Mouse (Mus musculus) testis, postnatal 14 days (tissue): ENCODE measurements around the gene Usp10.
A peak's percentile ranks its signal among the peaks of the same experiment; 100 is the strongest.

ENCODE experiments used
- DNase-seq: peaks from one replicate; pipeline ENCODE4 v3.0.0; 2021; ENCODE audit warnings: low spot score

The Usp10 gene

GRCm38 (mm10) chr8:119960531-119961104, 50.5 kb downstream of the Usp10 start:
- no peak for DNase-seq

DNA sequence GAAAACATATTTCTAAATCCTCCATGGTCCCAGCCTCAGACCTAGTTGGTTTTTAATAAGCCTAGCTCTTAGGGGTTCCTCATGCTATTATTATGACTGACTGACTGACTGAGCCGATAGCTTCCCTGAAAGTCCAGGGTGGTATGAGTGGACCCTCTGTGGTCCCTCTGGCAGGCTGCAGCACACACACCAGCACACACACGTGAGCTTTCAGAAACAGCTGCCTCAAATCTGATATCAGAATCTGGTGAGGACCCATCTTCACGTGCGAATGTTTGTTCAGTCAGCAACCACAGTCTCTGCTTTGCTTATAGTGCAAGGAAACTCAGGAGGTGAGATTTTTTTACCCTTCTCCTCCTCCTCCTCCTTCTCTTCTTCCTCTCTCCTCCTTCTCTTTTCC, 54.7 kb downstream of the Usp10 start:
- DNase-seq: no peak

DNA sequence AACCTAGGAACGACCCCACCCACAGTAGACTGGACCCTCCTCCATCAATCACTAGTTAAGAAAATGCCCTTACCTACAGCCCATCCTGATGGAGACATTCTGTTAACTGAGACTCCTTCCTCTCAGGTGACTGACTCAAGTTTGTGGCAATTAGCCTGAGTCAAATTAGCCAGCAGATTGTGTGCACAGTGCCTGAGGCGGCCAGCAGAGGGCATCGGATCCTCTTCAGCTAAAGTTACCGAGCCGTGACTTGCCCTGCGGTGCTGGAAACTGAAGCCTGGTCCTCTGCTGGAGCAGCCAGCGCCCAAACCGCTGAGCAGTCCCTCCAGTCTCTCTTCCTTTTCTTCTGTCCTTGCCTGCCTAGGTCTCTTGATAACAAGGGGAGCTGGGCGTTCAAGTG, 57.3 kb downstream of the Usp10 start:
- no peak for DNase-seq

DNA sequence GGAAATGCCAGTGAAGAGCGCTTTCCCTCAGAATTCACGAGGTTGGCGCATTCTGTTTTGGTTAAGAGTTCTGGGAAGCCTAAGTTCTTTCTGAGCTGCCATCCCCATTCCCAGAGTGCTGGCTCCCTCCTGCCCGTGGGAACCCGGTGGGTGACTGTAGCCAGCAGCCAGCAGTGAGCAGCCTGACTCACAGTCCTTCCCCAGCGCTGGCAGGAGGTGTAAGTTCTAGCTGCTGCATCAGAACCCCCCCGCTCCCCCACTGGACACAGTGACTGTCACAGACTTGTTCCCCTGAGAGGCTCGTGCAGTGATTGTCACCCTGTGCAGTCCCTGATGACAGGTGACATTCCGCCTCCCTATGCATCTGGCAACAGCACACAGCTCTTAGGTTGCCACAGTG, 60.0 kb downstream of the Usp10 start:
- no peak for DNase-seq

GRCm38 (mm10) chr8:119972558-119972957, 62.4 kb downstream of the Usp10 start:
- no peak for DNase-seq

DNA sequence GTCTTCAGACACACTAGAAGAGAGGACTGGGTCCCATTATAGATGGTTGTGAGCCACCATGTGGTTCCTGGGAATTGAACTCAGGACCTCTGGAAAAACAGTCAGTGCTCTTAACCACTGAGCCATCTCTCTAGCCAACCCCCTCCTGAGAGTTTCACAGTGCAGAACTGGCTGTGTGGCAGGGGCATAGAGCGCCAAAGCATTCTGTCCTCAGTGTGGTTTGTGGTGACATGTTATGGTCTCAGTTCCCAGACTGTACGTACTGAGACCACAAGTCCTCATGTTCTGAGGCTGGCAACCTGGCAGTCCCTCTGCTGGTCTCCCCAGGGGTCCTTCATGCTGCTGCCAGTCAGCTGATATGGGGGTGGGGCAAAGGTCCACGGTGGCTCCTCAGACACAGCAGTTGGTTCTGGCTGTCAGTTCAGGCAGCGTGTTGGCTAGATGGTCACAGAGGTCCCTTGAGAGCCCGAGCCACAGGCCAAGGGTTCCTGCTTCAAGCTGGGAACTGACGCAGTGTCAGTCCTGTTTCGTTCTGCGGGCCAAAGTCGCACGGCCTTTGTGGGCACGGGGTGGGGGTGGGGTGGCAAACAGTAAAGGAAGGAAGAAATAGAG, 68.7 kb downstream of the Usp10 start:
- no peak for DNase-seq

GRCm38 (mm10) chr8:119981253-119981652, 71.1 kb downstream of the Usp10 start:
- no peak for DNase-seq

DNA sequence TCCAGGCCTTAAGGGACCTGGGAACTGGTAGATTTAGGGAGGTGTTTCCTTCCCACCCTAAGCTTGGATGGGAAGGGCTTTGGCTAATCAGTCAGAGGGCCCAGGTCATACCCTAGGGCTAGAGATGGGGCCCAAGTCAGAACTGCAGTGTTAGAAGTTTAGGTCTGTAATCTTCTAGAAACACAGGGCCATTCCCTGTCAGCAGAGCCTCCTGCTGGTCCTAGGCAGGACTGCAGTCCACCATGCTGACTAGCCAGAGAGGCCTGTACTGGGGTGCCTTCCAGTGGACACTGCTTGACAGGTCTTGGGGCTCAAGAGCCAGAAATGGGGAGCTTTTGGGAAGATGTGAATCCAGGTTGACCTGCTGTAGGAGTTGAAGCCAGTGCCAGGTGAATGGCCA, 73.9 kb downstream of the Usp10 start:
- DNase-seq: no peak

DNA sequence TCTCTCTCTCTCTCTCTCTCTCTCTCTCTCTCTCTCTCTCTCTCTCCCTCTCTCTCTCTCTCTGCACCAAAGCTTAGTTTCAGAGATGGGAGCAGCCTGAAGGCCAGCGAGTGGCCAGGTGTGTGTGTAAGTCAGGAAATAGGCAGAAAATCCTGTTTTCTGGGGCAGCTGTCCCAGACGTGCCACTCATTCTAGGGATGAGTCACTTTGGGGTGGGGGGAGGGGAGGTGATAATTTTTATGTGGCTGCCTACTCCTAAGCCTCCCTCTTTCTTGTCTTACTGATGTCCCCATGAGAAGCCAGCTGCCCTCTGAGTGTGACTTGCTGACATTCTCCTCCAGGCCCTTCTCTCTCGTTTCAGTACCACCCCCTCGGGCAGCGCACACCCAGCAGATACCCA, 76.0 kb downstream of the Usp10 start:
- DNase-seq: no peak

GRCm38 (mm10) chr8:119988087-119988486, 77.9 kb downstream of the Usp10 start:
- DNase-seq: no peak

DNA sequence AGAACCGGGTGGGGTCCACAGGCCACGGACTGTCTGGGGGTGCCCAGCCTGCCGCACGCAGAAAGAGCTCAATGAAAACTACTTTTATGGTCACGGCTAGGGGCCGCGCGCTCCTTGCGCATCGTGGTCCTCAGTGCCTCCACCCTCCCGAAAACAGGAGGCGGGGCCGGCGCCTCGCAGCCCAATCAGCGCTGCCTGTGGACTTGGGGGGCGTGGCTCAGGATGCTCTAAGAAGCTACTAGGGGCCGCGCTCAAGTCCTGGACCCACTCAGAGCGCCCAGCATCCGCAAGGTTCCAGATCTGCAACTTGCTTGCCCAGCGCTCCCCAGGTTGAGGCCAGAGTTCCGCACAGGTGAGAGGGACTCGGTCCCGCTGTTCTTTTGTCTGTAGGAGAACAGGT, 82.1 kb downstream of the Usp10 start, which contains the start of gene Crispld2:
Gene Crispld2, plus strand, starts transcription at position 190 of the 400 bp plus-strand sequence.
- peak; percentile 81 for DNase-seq

DNA sequence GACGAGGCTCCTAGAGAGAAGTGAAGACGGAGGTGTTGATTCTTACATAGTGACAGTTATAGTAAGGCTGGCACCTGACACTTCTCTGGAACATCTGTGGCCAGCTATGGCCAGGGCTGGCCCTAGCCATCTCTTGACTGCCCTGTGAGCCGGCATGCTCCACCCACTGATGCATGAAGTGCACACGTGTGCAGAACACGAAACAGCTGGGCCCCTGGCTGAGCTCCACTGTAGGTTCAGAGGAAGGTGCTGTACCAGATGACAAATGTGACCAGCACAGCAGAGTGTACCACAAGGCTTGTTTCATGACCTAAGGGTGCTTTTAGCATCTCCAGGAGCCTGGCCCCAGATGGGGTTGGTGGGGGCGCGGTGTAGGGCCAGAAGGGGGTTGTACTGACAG, 84.0 kb downstream of the Usp10 start:
- DNase-seq: no peak

- no peak for DNase-seq
Observed at GRCm38 (mm10) chr8:119994556-119994955, 84.4 kb downstream of the Usp10 start.

DNA sequence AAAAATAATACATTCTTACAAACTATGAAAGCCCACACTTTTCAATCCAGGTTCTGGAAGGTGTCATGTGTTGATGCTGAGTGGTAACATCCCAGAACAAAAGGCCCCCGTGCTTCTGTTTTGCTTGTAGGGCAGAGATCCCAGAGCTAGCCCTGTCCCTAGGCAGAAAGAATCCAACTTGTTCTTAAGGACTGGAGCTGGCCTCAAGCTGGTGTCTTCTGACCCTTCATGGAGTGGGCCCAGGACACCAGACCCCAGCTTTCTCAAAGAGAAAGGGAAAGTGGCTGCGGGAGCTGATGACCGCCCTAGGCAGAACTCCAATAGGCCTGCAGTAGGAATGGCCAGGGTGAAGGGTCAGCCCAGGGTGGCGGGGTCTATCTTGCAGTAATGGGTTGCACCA, 87.1 kb downstream of the Usp10 start:
- no peak for DNase-seq

GRCm38 (mm10) chr8:120000461-120000860, 90.3 kb downstream of the Usp10 start:
- no peak for DNase-seq

GRCm38 (mm10) chr8:120001712-120002111, 91.6 kb downstream of the Usp10 start:
- no peak for DNase-seq

DNA sequence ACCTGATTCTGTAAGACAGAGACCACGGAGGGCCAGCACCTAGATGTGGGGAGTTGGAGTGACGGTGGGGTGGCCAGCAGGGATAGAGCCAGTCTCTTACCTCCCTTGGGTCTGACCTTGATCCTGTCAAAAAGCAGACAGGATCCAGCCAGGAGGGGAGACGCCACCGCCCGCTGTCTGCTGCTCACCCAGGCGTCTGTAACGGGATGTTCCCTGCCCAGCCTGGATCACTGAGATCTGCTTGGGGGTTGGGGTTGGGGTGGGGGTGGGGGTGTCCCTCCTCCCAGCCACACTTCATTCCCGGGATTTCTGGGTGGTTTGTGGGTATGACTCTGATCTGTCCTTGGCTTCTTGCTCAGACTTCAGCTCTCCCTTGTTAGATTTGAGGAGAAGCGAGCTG, 92.2 kb downstream of the Usp10 start:
- no peak for DNase-seq

GRCm38 (mm10) chr8:120004154-120004702, 94.1 kb downstream of the Usp10 start:
- DNase-seq: peak; percentile 67

DNA sequence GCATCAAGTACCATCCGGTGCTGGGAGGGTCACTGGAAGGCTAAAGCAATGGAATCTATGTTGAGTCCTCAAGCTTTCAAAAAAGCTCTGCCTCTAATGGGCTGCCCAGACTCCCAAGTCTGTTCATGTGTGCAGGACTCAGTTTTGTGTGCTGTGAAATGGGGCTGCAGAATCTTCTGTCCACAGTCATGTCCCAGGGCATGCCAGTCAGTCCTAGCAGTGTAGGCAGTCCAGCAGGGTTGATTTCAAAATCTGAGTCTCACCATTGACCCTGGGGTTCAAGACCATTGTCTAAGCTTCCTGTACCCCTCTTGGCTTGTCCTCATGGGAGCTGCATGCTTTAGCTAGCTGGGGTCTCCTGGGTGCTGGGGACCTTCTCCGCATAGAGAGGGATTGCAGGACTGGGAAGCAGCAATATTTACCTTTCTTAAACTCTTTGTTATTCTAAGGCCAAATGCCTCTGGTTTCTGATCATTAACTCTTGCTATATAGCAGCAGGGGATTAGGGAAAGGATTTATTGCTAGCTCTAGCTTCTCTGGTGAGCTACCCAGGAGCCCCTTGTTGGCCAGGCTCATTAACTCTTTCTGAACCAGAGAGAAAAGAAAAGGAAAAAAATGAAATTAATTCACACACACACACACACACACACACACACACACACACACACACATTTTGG, 94.7 kb downstream of the Usp10 start:
- DNase-seq: no peak

DNA sequence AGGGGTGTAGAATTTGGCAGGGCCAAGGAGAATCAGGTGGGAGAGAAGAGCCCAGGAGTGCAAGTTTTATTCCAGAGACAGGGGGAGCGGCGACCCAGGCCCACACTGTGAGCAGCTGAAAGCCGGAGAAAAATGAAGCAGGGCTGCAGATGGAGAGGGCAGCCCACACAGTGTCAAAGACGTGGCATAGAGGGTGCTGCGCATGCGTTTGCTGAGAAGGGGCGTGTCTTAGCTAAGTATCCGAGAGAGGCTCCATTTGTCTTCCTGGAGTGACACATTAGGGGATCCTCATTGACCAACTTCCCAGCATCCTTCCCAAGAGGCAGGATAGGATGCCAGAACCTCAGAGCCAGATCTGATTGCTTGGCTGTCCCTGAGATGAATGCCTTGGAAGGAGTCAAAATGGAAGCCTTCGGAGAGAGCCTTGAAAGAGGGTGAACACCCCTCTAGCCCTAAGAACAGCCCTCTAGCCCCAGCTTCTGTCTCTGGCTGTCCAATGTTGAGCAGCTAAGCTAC, 96.5 kb downstream of the Usp10 start:
- no peak for DNase-seq
